Mouse (Mus musculus) embryonic facial prominence, embryonic 13.5 days (tissue): Measurements from ENCODE around the gene Foxl2. TPM values are rescaled to one million over a fixed set of nuclear protein-coding genes. Genes with fewer than 3 reads are reported as not detected.
A peak's percentile ranks its signal among the peaks of the same experiment; 100 is the strongest.

Source experiments
- ATAC-seq: fragments of 200-750 bp; cut with Nextera tagmentation; 2 replicates; pipeline ENCODE4 v1.8.0; 2017; ENCODE audit warnings: low read depth; ENCODE audit not compliant: insufficient number of reproducible peaks, insufficient read depth, low FRiP score, low TSS enrichment
- H3K27ac ChIP-seq: fragments of 300-500 bp; sonication (generic); 2 replicates; pipeline ENCODE4 v1.5.1; 2015; ENCODE audit warnings: moderate library complexity, mild to moderate bottlenecking, inconsistent platforms
- H3K27me3 ChIP-seq: fragments of 300-500 bp; sonication (generic); 2 replicates; pipeline ENCODE4 v1.6.1; 2015; ENCODE audit warnings: mild to moderate bottlenecking, inconsistent platforms
- H3K36me3 ChIP-seq: fragments of 300-500 bp; sonication (generic); 2 replicates; pipeline ENCODE4 v1.6.1; 2015; ENCODE audit warnings: mild to moderate bottlenecking, inconsistent platforms
- H3K4me1 ChIP-seq: fragments of 300-500 bp; sonication (generic); 2 replicates; pipeline ENCODE4 v1.6.1; 2015; ENCODE audit warnings: inconsistent platforms
- H3K4me2 ChIP-seq: fragments of 300-500 bp; sonication (generic); 2 replicates; pipeline ENCODE4 v1.6.1; 2015; ENCODE audit warnings: moderate library complexity, mild to moderate bottlenecking, inconsistent platforms
- H3K4me3 ChIP-seq: fragments of 300-500 bp; sonication (generic); 2 replicates; pipeline ENCODE4 v1.5.1; 2015; ENCODE audit warnings: mild to moderate bottlenecking, inconsistent platforms
- H3K9ac ChIP-seq: fragments of 300-500 bp; sonication (generic); 2 replicates; pipeline ENCODE4 v1.6.1; 2015; ENCODE audit warnings: mild to moderate bottlenecking, inconsistent platforms
- H3K9me3 ChIP-seq: fragments of 300-500 bp; sonication (generic); 2 replicates; pipeline ENCODE4 v1.6.1; 2016; ENCODE audit warnings: inconsistent platforms
- WGBS: fragments of 180-500 bp; shearing (Covaris S2); methylation state at CpG from one replicate; pipeline ENCODE4 v1.1.7; 2015; ENCODE audit warnings: mixed read lengths; 5-methylcytosine and 5-hydroxymethylcytosine counted together
- polyA plus RNA-seq: library from polyadenylated mRNA; unstranded; fragments of >200 nt; fragmentation: Nextera tagmentation; extraction: Ambion mirVana; gene quantifications from 2 replicates; pipeline ENCODE4 v1.2.1, GENCODE M21; 2015

The Foxl2 gene
- polyA plus RNA-seq, 1 experiment from 2014 or later = 1.7 TPM

- H3K4me2 ChIP-seq = peak overlapping the region; percentile 83
- H3K4me3 ChIP-seq = peak overlapping the region; percentile 53
Observed at GRCm38 (mm10) chr9:98953830-98954229, 1.3 kb upstream of the Foxl2 start.

GRCm38 (mm10) chr9:98954391-98955102, 541 bp upstream of the Foxl2 start:
- H3K27ac ChIP-seq = peak overlapping the region; percentile 33; the same call in 1 of the 2 replicates
- peak overlapping the region; percentile 53 for H3K4me3 ChIP-seq
- peak overlapping the region; percentile 83 for H3K4me2 ChIP-seq
- H3K9ac ChIP-seq = peak overlapping the region; percentile 69
- no peak for ATAC-seq
- peaks cover 43% of the 10 kb centered on the region for H3K4me1 ChIP-seq
- WGBS = 2% methylated on average over 33 of the region's 33 CpGs
- H3K27me3 ChIP-seq = peaks cover 96% of the 10 kb centered on the region
- no peaks in the 10 kb centered on the region for H3K36me3 ChIP-seq
- H3K9me3 ChIP-seq = no peaks in the 10 kb centered on the region

More at GRCm38 (mm10) chr9:98953830-98954229, 1.3 kb upstream of the Foxl2 start:
- H3K4me1 ChIP-seq = peaks cover 40% of the 10 kb centered on the region
- ATAC-seq = no peak
- H3K9ac ChIP-seq = no peak overlapping the region
- peaks cover 96% of the 10 kb centered on the region for H3K27me3 ChIP-seq
- no peaks in the 10 kb centered on the region for H3K36me3 ChIP-seq
- H3K9me3 ChIP-seq = no peaks in the 10 kb centered on the region
- H3K27ac ChIP-seq = no peak overlapping the region
- WGBS = 5% methylated on average over 9 of the region's 9 CpGs

DNA sequence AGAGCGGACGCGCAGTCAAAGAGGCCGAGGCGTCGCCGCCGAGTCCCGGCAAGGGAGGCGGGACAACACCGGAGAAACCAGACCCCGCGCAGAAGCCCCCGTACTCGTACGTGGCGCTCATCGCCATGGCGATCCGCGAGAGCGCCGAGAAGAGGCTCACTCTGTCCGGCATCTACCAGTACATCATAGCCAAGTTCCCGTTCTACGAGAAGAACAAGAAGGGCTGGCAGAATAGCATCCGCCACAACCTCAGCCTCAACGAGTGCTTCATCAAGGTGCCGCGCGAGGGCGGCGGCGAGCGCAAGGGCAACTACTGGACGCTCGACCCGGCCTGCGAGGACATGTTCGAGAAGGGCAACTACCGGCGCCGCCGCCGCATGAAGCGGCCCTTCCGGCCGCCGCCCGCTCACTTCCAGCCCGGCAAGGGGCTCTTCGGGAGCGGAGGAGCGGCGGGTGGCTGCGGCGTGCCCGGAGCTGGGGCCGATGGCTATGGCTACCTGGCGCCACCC, 682 bp downstream of the Foxl2 start:
- under 1% methylated on average over 60 of the region's 60 CpGs for WGBS
- H3K27me3 ChIP-seq = peaks cover 97% of the 10 kb centered on the region
- peaks cover 45% of the 10 kb centered on the region for H3K4me1 ChIP-seq
- peak overlapping the region; percentile 83 for H3K4me2 ChIP-seq
- H3K4me3 ChIP-seq = peak overlapping the region; percentile 53
- peak overlapping the region; percentile 55 for H3K27ac ChIP-seq
- no peak for ATAC-seq
- no peaks in the 10 kb centered on the region for H3K36me3 ChIP-seq
- no peaks in the 10 kb centered on the region for H3K9me3 ChIP-seq
- peak overlapping the region; percentile 69 for H3K9ac ChIP-seq

GRCm38 (mm10) chr9:98956591-98957381, 1.7 kb downstream of the Foxl2 start:
- H3K27ac ChIP-seq = peak overlapping the region; percentile 55
- peak overlapping the region; percentile 69 for H3K9ac ChIP-seq
- no peak for ATAC-seq
- H3K4me3 ChIP-seq = peak overlapping the region; percentile 53
- H3K9me3 ChIP-seq = no peaks in the 10 kb centered on the region
- H3K4me2 ChIP-seq = peak overlapping the region; percentile 83
- peaks cover 97% of the 10 kb centered on the region for H3K27me3 ChIP-seq
- WGBS = under 1% methylated on average over 75 of the region's 80 CpGs
- H3K36me3 ChIP-seq = no peaks in the 10 kb centered on the region
- peaks cover 45% of the 10 kb centered on the region for H3K4me1 ChIP-seq

DNA sequence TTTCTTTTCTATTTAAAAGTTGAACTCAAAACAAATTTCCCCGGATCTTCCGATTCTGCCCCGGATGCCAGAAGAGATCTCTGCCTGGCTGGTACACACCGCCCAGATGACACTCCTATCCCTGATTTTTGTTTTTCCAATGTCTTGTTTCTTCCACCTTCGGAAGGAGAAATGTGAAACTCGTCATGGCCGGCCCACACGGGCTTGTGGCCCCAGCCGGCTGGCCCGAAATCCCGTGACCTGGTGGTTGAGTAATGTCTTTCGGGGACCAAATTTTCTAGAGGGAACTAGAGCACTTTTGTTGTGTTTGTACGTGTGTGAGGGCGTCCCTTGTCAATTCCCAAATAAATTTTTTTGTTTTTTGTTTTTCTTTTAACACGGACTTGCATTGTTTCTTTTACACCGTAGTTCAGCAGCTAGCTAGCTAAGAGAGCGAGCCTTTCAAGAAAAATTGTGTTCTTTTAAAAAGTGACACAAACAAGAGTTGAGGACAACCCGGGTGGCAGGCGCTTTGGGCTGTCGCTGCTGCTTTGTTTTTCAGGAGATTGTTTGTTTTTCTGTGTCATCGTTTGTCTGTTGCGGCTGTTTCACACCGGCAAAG, 2.8 kb downstream of the Foxl2 start:
- peaks cover 97% of the 10 kb centered on the region for H3K27me3 ChIP-seq
- H3K27ac ChIP-seq = no peak overlapping the region
- 0 out of 2 replicates have a peak overlapping the region, but pooled peaks have one; percentile 40 for H3K9ac ChIP-seq
- no peaks in the 10 kb centered on the region for H3K9me3 ChIP-seq
- peak overlapping the region; percentile 83 for H3K4me2 ChIP-seq
- peak overlapping the region; percentile 53 for H3K4me3 ChIP-seq
- ATAC-seq = no peak
- 1% methylated on average over 23 of the region's 23 CpGs for WGBS
- H3K4me1 ChIP-seq = peaks cover 36% of the 10 kb centered on the region
- no peaks in the 10 kb centered on the region for H3K36me3 ChIP-seq

GRCm38 (mm10) chr9:98958628-98959027, 3.5 kb downstream of the Foxl2 start:
- WGBS = 7% methylated on average over 6 of the region's 6 CpGs
- peak overlapping the region; percentile 16 for H3K4me3 ChIP-seq
- H3K9me3 ChIP-seq = no peaks in the 10 kb centered on the region
- H3K4me2 ChIP-seq = peak overlapping the region; percentile 23
- H3K27ac ChIP-seq = no peak overlapping the region
- no peak overlapping the region for H3K9ac ChIP-seq
- no peaks in the 10 kb centered on the region for H3K36me3 ChIP-seq
- peaks cover 36% of the 10 kb centered on the region for H3K4me1 ChIP-seq
- peaks cover 97% of the 10 kb centered on the region for H3K27me3 ChIP-seq
- no peak for ATAC-seq

- Histone ChIP-seq H3K4me3 (no peak overlapping the region), H3K36me3 (no peaks in the 10 kb centered on the region), H3K4me1 (peaks cover 30% of the 10 kb centered on the region), H3K9ac (no peak overlapping the region), H3K27me3 (peaks cover 97% of the 10 kb centered on the region), H3K27ac (no peak overlapping the region), H3K4me2 (peak overlapping the region; percentile 23; the same call in 1 of the 2 replicates), H3K9me3 (no peaks in the 10 kb centered on the region)
- no peak for ATAC-seq
- 27% methylated on average over 3 of the region's 3 CpGs for WGBS
Observed at GRCm38 (mm10) chr9:98959851-98960250, 4.8 kb downstream of the Foxl2 start.

GRCm38 (mm10) chr9:98960348-98960747, 5.3 kb downstream of the Foxl2 start:
- H3K4me3 ChIP-seq = no peak overlapping the region
- ATAC-seq = no peak
- no peaks in the 10 kb centered on the region for H3K9me3 ChIP-seq
- 18% methylated on average over 5 of the region's 5 CpGs for WGBS
- H3K27me3 ChIP-seq = peaks cover 97% of the 10 kb centered on the region
- no peak overlapping the region for H3K9ac ChIP-seq
- H3K36me3 ChIP-seq = no peaks in the 10 kb centered on the region
- H3K27ac ChIP-seq = no peak overlapping the region
- H3K4me2 ChIP-seq = no peak overlapping the region
- peaks cover 28% of the 10 kb centered on the region for H3K4me1 ChIP-seq

DNA sequence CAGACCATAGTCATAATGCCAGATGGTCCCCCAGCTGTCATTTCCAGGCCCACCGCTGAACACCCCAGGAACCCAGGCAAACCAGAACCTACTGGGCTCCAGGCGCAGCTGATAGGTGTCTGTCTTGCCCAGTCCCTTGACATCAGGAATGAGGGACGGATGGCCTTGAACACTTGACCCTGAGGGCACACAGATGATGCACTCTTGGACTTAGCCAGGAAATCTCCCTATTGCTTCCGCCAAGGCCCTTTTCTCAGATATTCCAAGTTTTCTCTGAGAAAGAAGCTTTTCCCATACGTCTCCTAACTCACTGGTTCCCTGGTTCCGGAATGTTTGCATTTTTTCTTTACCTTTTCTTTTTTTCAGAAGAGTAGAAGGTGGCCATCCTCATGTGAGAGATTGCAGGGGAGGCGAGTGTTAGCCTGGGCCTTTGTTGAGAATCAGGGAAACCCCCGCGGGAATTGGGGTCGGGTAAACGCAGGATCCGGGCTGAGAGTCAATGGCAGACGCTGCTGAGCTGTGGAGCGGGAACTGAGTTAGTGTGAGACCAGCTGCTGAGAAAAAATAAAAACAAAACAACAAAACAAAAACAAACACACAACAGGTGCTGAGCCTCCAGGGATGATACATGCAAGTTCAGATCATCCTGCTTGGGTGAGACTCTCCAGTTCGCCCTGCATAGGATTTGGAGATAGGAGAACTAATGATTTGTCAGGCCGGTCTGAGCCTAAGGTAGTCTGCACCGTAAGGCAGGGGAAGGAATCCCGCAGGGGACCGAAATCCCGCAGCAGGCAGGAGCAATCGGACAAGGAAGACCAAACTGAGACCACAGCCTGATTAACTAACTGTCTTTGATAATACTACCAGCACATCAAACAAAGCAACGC, 6.7 kb downstream of the Foxl2 start:
- no peak for ATAC-seq
- 8% methylated on average over 22 of the region's 22 CpGs for WGBS
- no peaks in the 10 kb centered on the region for H3K36me3 ChIP-seq

DNA sequence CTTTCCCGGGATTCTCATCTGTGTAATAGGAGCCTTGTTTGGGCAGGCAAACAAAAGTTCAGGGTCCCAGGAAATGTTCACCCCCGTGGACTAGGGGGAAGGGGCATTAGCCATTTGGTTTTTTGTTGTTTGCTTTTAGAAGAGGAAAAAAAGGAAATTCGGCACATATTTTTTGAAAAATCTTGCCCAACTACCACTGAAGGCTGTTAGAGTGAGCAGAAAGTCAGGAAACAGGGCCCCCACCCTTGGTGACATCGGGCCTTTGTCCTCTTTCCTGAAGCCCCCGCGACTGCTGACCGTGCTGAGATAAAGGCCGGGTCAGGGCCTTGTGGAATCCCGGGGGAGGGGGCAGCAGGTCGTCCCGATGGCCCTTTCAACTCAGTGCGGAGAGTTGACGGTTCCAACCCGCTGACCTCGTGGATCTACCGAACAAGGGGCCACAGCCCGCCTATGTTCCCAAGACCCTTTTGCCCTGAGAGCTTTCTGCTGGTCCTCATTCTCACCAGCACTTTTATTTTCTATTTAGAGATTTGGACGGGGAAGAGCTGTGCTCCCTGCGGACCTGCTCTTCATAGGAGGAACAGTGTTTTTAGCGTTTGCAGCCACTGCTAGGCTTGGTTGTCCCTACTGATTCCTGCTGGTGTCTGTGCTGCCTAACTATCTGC, 7.5 kb downstream of the Foxl2 start:
- Histone ChIP-seq H3K4me1 (peaks cover 12% of the 10 kb centered on the region; the same call in 1 of the 2 replicates), H3K9me3 (no peaks in the 10 kb centered on the region), H3K36me3 (no peaks in the 10 kb centered on the region), H3K27ac (no peak overlapping the region), H3K9ac (no peak overlapping the region), H3K4me3 (no peak overlapping the region), H3K4me2 (0 out of 2 replicates have a peak overlapping the region, but pooled peaks have one; percentile 5), H3K27me3 (peaks cover 96% of the 10 kb centered on the region)
- no peak for ATAC-seq
- WGBS = 2% methylated on average over 20 of the region's 20 CpGs

More for the DNA sequence above, 6.7 kb downstream of the Foxl2 start:
- H3K9me3 ChIP-seq = no peaks in the 10 kb centered on the region
- peaks cover 16% of the 10 kb centered on the region for H3K4me1 ChIP-seq
- no peak overlapping the region for H3K9ac ChIP-seq
- H3K4me2 ChIP-seq = no peak overlapping the region
- H3K4me3 ChIP-seq = no peak overlapping the region
- no peak overlapping the region for H3K27ac ChIP-seq
- H3K27me3 ChIP-seq = peaks cover 95% of the 10 kb centered on the region
